Mouse (Mus musculus): ENCODE data around the gene Pram1.
A peak's percentile ranks its signal among the peaks of the same experiment; 100 is the strongest.

Pram1 gene

DNA sequence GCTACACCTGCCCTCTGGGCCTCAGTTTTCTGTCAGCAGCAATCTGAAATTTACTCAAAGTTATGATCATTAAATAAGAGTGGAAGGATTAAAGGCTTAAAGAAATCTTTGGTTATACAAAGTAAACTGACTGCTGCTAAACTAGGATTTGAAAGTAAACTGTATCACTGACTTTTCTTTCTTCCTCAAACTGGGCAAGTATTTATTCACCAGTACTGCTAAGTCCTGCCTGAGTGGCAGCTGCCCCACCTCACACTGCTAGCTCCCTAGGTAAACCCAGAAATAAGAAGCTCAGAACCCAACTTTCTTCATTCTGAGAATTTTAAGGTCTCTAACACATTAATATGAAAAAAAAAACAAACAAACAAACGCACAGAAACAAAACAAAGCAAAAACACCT is 36.0 kb downstream of the Pram1 start:
- no peak for DNase-seq

DNA sequence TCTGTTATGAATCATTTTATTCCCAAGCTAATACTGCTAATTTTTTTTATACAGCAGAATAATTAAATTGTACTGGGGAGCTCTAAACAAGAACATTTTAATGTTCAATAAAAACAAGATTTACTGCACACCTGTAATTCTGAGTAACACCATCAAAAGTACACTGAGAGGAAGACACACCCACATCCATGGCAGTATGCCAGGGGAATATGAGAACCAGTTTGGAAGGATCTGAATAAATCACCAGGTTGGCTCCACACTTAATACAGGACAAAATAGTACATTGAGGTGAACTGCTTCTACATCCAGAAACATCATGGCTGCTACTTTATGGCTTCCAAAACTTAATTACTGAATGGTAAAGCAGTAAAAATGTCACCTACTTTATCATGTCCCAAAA is 37.6 kb downstream of the Pram1 start:
- peak; percentile 83 for DNase-seq

DNA sequence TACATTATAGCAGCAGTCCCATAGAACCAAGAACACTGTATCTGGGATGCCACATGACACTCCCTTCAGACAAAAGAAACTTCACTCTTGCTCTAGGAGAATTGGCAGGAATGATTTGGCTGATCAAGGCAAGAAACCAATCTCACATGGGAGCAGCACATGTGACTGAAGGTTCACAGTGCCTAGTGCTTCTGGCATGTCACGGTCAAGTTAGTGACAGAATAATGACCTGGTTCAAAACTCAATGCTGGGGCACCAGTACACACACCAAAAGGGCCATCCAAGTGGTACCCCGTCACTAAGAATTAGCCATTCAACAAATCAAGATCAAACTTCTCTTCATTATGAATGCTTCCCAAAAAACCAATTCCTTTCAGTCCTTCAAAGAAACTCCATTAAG is 38.2 kb downstream of the Pram1 start:
- no peak for DNase-seq

DNA sequence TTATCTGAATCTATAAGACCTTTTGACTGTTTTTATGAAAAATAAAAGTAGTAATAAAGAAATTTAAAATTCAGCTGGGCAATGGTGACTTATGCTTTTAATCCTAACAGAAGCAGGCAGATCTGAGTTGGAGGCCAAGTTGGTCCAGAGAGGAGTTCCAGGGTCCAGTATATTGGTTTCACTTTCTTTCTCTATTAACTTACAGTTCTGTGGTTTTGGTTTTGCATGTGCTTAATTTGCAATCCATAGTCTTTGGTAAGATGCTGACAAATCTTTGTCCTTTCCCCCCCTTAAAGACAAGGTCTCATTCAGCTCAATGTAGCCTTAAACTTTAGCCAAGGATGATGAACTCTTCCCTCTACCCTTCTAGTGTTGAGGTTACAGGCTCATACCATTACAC is 40.9 kb downstream of the Pram1 start:
- no peak for DNase-seq

DNA sequence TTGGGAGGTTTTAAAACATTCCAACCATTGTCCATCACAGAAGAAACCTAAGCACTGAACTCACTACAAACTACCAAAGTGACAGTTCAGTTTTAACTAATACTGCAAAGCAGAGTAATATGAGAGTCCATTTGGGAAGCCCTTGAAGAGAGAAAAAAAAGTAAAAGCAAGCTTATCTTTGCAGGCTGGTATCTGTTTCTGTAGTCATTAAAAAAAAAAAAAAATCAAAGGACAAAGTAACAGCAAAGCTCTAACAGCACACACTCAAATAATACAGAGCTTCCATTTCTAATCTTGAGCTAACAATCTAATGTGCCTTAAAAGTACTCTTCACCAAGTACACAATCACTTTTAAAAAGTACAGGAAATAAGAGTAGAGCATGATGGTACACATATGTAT is 43.9 kb downstream of the Pram1 start:
- DNase-seq = no peak

DNA sequence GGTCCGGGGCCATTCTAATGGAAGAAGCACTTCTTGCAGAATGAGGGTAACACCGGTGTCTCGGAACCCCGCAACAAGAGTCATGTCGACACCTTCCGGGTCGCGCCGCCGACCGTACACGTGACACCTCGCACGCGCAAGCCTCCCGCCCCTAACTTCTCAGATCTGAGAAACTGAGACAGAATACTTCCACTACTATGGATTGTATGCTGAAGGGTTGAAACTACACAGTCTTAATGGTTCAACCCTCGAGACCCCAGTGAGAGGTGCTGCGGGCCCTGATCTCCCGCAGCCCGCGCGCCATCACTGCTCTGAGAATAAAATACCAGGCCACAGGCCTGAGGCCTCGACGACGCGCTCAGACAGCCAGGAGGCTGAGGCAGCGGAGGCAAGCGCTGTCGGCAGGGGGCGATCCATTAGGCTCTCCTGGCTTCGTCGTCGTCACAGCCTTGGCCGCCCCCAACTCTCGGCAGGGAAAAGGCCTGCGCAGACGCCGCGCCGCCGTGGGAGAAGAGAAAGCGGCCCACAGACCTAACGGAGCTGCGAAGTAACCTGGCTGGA is 46.9 kb downstream of the Pram1 start:
- peak; percentile 77 for DNase-seq

DNA sequence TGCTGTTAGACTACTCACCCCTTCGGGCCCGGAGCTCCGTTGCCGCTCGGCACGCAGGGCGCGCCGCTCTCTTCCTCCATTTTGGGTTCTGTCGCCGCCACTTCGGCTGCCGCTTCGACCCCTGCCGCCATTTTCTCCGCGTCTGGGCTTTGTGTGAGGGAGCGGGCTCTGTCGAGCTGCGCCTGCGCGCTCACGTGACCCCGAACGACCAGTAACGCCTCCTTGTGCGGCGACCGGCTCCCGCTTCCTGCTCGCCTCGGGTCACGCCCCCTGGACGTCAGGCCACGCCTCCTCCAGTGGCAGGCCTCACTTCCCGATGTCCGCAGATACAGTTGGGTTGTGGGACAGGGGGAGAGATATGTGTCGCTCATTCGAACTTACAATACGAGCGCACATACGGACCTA is 47.4 kb downstream of the Pram1 start:
- DNase-seq = peak; percentile 99

DNA sequence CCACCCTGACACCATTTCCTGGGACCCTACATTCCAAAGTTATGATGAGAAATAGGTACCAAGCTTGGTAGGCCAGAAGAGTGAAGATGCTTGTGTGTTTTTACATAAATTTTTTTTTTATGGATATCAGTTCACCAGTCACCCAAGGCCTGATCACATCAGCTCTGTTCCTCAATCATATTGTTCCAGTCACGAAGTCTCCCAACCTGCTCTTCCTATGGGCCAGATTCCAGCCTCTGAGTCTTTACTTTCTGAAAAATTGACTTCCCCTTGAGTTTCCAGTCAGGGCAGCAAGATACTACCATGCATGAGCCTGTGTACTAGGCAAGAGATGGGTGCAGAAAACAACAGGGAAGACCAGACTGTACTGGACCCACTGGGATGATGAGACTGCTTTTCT is 48.9 kb downstream of the Pram1 start, which contains the start of gene Hnrnpm:
Gene Hnrnpm (minus strand): TSS at position 101 of the 400 bp plus-strand sequence.
- DNase-seq = no peak

Data from lung, postnatal 36 days (tissue).